Mouse (Mus musculus): ENCODE results near the gene Tcf19. TPM values are rescaled to one million over a fixed set of nuclear protein-coding genes. Genes with fewer than 3 reads are reported as not detected.
"Not testable (repeated sequence)": the region's sequence is repeated elsewhere in the genome, so short reads cannot be mapped to it uniquely, and the experiment has no call there.

Tcf19 gene
- total RNA-seq, 2 experiments from 2014 or later: 10.1 to 13.7 TPM

DNA sequence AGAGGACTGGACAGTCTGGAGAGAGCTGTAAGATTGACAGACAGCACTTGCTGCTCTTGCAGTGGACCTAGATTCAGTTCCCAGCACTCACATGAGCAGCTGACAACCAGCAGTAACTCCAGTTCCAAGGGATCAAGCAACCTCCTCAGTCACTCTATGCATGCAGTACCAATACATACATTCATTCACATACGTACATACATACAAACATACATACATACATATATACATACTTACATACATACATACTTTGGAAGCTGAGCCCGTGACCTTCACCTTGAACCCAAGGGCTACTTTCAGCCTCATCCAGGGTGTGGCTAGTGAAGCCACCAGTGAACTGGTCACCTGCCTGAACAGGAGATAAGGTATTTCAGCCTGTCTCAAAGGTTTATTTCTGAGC, 28.6 kb downstream of the Tcf19 start:
- DNase-seq (ENCODE audit: low spot score in 2 of 2): no peak

DNA sequence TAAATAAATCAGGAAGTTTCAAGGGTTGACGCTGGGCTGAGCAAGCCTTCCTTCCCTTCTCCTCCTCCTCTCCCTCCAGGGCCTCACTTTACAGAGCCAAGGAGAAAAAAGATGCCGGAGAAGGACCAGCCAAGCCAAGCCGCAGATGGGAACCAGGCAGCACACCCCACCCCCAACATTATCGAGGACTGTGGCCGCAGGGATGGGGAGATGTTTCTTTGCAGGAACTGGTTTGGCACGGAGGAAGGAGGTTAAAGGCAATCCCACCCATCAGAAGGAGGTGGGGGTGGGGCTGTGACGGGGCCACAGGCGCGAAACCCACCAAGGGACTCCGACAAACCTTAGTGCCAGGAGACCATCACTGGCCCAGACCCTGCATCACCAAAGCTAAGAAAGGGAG, 29.9 kb downstream of the Tcf19 start:
- DNase-seq (ENCODE audit: low spot score in 2 of 2): no peak

DNA sequence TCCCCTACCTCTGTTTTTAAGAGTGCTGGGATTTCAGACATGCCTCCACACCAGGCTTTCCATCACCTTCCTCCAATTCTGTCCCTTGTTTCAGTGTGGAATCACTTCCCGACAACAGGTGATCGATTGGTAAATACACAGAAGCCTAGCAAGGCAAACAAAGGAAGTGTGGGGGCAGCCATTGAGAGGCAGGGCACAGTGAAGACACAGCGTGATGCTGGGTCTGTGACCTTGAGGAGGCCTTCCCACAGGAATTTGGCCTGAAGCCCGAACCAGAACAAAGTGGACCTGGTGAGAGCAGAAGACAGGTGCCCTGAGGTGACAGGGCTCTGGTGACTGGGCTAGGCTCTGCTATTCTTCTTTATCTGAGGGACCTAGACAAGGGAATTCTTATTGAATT, 30.9 kb downstream of the Tcf19 start:
- no peak for DNase-seq (ENCODE audit: low spot score in 2 of 2)

DNA sequence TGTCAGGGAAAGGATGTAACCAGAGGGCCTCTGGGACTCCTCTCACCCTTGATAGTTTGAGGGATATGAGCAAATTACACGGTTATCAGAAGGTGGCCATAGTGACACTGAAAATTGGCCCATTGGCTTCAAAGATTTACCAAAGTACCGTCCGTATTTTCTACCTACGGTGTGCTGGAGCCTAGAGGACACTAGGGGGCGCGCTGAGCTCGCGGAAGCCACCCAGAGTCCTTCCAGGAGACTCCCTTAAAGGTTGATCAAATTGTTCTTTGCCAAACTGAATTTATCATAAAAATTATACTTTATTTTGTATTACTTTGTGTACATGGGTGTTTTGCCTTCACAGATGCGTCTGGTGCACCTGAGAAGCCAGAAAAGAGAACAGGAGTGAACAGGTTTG, 32.6 kb downstream of the Tcf19 start:
- DNase-seq (ENCODE audit: low spot score in 2 of 2): peak; percentile 54 to 66

DNA sequence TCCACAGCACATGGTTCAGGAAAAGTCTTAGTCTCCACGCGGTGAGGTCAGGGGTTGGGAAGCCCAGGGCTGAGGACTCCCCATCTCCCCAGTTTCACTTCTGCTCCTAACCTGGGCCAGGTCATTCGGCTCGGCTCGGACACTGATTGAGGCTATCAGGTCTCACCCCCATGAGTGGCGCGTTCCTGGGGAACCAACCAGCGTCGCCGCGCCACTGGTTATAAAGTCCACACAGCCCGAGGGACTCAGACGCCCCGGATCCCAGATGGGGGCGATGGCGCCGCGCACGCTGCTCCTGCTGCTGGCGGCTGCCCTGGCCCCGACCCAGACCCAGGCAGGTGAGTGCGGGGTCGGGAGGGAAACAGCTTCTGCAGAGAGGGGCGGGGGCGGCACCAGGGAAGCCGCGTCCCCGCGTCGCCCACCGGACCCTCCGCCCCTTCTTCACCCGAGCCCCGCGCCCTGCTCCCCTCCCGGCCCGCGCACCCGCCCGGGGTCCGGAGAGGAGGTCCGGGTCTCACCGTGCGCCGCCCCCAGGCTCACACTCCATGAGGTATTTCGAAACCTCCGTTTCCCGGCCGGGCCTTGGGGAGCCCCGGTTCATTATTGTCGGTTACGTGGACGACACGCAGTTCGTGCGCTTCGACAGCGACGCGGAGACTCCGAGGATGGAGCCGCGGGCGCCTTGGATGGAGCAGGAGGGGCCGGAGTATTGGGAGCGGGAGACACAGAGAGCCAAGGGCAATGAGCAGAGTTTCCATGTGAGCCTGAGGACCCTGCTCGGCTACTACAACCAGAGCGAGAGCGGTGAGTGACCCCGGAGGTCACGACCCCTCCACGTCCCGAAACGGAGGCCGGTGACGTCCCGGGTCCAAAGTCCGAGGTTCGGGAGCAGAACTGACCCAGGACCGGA, 46.5 kb downstream of the Tcf19 start, which contains the start of gene H2-Q10:
TSS of gene H2-Q10 (plus strand) at position 248 of the 910 bp plus-strand sequence.
- DNase-seq (ENCODE audit: low spot score in 2 of 2): no peak

DNA sequence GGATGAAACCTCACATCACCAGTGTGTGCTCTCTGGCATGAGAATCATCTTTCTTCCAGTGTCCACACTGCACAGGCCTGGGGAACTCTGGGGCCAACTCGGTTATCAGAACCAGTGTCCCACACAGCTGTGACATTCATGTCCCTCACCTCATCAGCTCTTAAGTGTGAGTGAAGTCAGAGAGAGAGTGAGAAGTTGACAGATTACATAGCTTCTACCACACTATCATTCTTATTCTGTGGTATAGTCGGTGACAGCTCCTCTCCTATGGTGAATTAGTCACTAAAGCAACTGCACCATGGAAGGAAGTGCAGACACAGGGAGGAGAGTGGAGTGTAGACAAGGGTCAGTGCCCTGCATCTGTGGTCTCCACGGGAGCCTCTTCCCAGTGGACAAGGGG, 47.7 kb downstream of the Tcf19 start:
- DNase-seq (ENCODE audit: low spot score in 2 of 2): not testable (repeated sequence)

DNA sequence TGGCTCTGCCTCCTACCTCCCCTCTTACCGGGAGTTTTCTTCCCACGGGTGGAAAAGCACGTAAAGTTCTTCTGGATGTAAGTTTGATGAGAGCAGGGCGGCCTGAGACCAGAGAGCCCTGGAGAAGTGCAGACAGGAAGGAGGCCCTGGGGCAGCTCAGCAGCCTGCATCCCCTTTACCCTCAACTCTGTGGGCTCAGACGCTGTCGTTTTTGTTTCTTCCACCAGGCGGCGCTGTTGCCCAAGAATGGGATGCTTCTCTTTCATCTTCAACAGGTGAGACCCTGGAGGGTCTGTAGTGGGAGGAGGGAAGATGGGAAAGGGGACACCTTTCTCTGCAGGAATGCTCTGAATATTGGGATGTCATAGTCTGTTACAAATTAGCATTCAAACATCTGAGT, 51.0 kb downstream of the Tcf19 start:
- not testable (repeated sequence) for DNase-seq (ENCODE audit: low spot score in 2 of 2)

Other genes with a start within 250 kb of the Tcf19 start
- gene H2-Q1, start 196.4 kb downstream of the Tcf19 start, total RNA-seq (2021): 1 to 10 TPM in 1 of 2 experiments, under 1 TPM in 1; 0.79 to 1.2 TPM
- under 1 TPM; 0.44 to 0.82 TPM for gene H2-Q2, start 174.6 kb downstream of the Tcf19 start, total RNA-seq (2021)
- 1 to 10 TPM; 2.9 to 4.1 TPM for gene H2-Q4, start 137.2 kb downstream of the Tcf19 start, total RNA-seq (2021)
- gene H2-Q6, start 92.0 kb downstream of the Tcf19 start, total RNA-seq (2021): 1 to 10 TPM in 1 of 2 experiments, under 1 TPM in 1; 0.96 to 1.4 TPM
- gene H2-Q7, start 77.7 kb downstream of the Tcf19 start, total RNA-seq (2021): 1 to 10 TPM in 1 of 2 experiments, under 1 TPM in 1; 0.53 to 1.4 TPM
- under 1 TPM; 0.33 to 0.46 TPM for gene H2-Q10, start 46.7 kb downstream of the Tcf19 start, total RNA-seq (2021)
- gene Pou5f1, start 10.8 kb downstream of the Tcf19 start, total RNA-seq (2021): not detected
- gene Cchcr1, start 276 bp upstream of the Tcf19 start, total RNA-seq (2021): 10 to 100 TPM; 14.2 to 16.2 TPM
- under 1 TPM; 0.44 to 0.84 TPM for gene Psors1c2, start 16.4 kb upstream of the Tcf19 start, total RNA-seq (2021)
- gene Cdsn, start 35.3 kb upstream of the Tcf19 start, total RNA-seq (2021): 1 to 10 TPM in 1 of 2 experiments, under 1 TPM in 1; 1.00 to 1.7 TPM
- gene 2300002M23Rik, start 50.6 kb upstream of the Tcf19 start, total RNA-seq (2021): not detected
- gene Sfta2, start 84.7 kb upstream of the Tcf19 start, total RNA-seq (2021): not detected
- not detected for gene Gm9573, start 109.8 kb upstream of the Tcf19 start, total RNA-seq (2021)
- gene Mucl3, start 126.9 kb upstream of the Tcf19 start, total RNA-seq (2021): not detected
- gene Vars2, start 150.8 kb upstream of the Tcf19 start, total RNA-seq (2021): 10 to 100 TPM; 34.3 to 35.1 TPM
- gene Gtf2h4, start 156.9 kb upstream of the Tcf19 start, total RNA-seq (2021): 10 to 100 TPM; 26.7 to 37.5 TPM
- gene Ddr1, start 187.8 kb upstream of the Tcf19 start, total RNA-seq (2021): 10 to 100 TPM; 49.0 to 51.5 TPM

Data from left cerebral cortex, adult 18-20 months (tissue).